Mouse (Mus musculus) cerebellum, adult 9-11 months (tissue): ENCODE data around the gene Zfp644.
A peak's percentile ranks its signal among the peaks of the same experiment; 100 is the strongest.

Source experiments
- DNase-seq: peaks from one replicate; pipeline ENCODE4 v3.0.0; 2022

The Zfp644 gene

GRCm38 (mm10) chr5:106660867-106661266 lies 36.2 kb downstream of the Zfp644 start:
- no peak for DNase-seq

- DNase-seq, result no peak
These were observed 44.2 kb downstream of the Zfp644 start for GRCm38 (mm10) chr5:106652790-106653328.

- no peak for DNase-seq
These were observed 44.8 kb downstream of the Zfp644 start for GRCm38 (mm10) chr5:106652220-106652753.

GRCm38 (mm10) chr5:106649995-106650394 lies 47.1 kb downstream of the Zfp644 start:
- no peak for DNase-seq

- no peak for DNase-seq
These were observed 47.6 kb downstream of the Zfp644 start for GRCm38 (mm10) chr5:106649441-106649840.

GRCm38 (mm10) chr5:106643434-106643833 lies 53.7 kb downstream of the Zfp644 start:
- no peak for DNase-seq

GRCm38 (mm10) chr5:106641876-106642275 lies 55.2 kb downstream of the Zfp644 start:
- no peak for DNase-seq

GRCm38 (mm10) chr5:106640235-106640809 lies 56.8 kb downstream of the Zfp644 start:
- DNase-seq, result no peak

- DNase-seq, result no peak
These were observed 57.5 kb downstream of the Zfp644 start for GRCm38 (mm10) chr5:106639627-106640026.

GRCm38 (mm10) chr5:106636423-106636946 lies 60.6 kb downstream of the Zfp644 start:
- DNase-seq, result no peak

- no peak for DNase-seq
These were observed 68.5 kb downstream of the Zfp644 start for GRCm38 (mm10) chr5:106628369-106629149.

GRCm38 (mm10) chr5:106623337-106623736 lies 73.8 kb downstream of the Zfp644 start:
- DNase-seq, result no peak

GRCm38 (mm10) chr5:106622193-106622592 lies 74.9 kb downstream of the Zfp644 start:
- DNase-seq, result no peak

- no peak for DNase-seq
These were observed 76.6 kb downstream of the Zfp644 start for GRCm38 (mm10) chr5:106620446-106620845.

GRCm38 (mm10) chr5:106615006-106615405 lies 82.1 kb downstream of the Zfp644 start:
- DNase-seq, result no peak

- no peak for DNase-seq
These were observed 82.5 kb downstream of the Zfp644 start for GRCm38 (mm10) chr5:106614570-106614969.

GRCm38 (mm10) chr5:106612151-106612550 lies 84.9 kb downstream of the Zfp644 start:
- DNase-seq, result no peak

- DNase-seq, result no peak
These were observed 88.3 kb downstream of the Zfp644 start, which contains the start of gene Gm17304 for GRCm38 (mm10) chr5:106608798-106609197. Gm17304 (plus strand) TSS chr5:106609098.

- DNase-seq, result no peak
These were observed 90.0 kb downstream of the Zfp644 start for GRCm38 (mm10) chr5:106607081-106607480.

GRCm38 (mm10) chr5:106605096-106605495 lies 92.0 kb downstream of the Zfp644 start:
- peak; percentile 31 for DNase-seq

GRCm38 (mm10) chr5:106604381-106604780 lies 92.7 kb downstream of the Zfp644 start:
- no peak for DNase-seq

GRCm38 (mm10) chr5:106599482-106599881 lies 97.6 kb downstream of the Zfp644 start:
- no peak for DNase-seq

GRCm38 (mm10) chr5:106597472-106597871 lies 99.6 kb downstream of the Zfp644 start:
- no peak for DNase-seq

- DNase-seq, result no peak
These were observed 102.7 kb downstream of the Zfp644 start for GRCm38 (mm10) chr5:106594388-106594787.
